In genomic region chr1:178960015-178960559, GRCm38 (mm10) we compare ENCODE assay signal across 8 mouse cellular contexts.
DNase-seq lines count a peak whose midpoint lies in the region; ATAC-seq and TF ChIP-seq lines count a peak whose summit lies in the region.

No protein-coding gene starts in this region.

- no peaks in the 10 kb centered on the region for H3K36me3 ChIP-seq in hindbrain, postnatal 0 days (ENCODE audit: insufficient read depth, low read length)

- no peak overlapping the region for H3K4me2 ChIP-seq in hindbrain, postnatal 0 days (ENCODE audit: low read depth, low read length)

- ATAC-seq in hindbrain, postnatal 0 days, result peak; percentile 75
- peak; percentile 77 for ATAC-seq in megakaryocyte, adult 5-6 weeks (ENCODE audit: poor library complexity, severe bottlenecking)
- no peak for ATAC-seq in activated CD4-positive, CD25-positive, alpha-beta regulatory T cell, adult 4 months

- no peaks in the 10 kb centered on the region for H3K9me3 ChIP-seq in hindbrain, postnatal 0 days (ENCODE audit: low read length)

- H3K27me3 ChIP-seq in hindbrain, postnatal 0 days (ENCODE audit: insufficient read depth, low read length), result no peaks in the 10 kb centered on the region

- no peaks in the 10 kb centered on the region for H3K4me1 ChIP-seq in hindbrain, postnatal 0 days (ENCODE audit: insufficient read depth, low read length)

- DNase-seq in adipocyte (ENCODE audit: low spot score), result peak; percentile 41
- peak; percentile 95 to 98 for DNase-seq in cerebellum, postnatal 10 days
- DNase-seq in frontal cortex, postnatal 10 days (ENCODE audit: low spot score in 2 of 2), result peak; percentile 49 to 77
- DNase-seq in hindbrain, postnatal 0 days (ENCODE audit: low spot score), result peak; percentile 95
- peak; percentile 71 to 72 for DNase-seq in layer of hippocampus, postnatal 36 days
- peak; percentile 96 for DNase-seq in right cerebral cortex, postnatal 14 days

- no peak overlapping the region for H3K9ac ChIP-seq in hindbrain, postnatal 0 days (replicated peaks; ENCODE audit: low read length)

- 51% methylated on average over 7 of the region's 7 CpGs for WGBS in hindbrain, postnatal 0 days

- peak; percentile 91 for TF ChIP-seq CTCF in hindbrain, postnatal 0 days (IDR thresholded peaks at IDR 0.05; ENCODE audit: low read depth)

- no peak overlapping the region for H3K27ac ChIP-seq in hindbrain, postnatal 0 days

- no peak overlapping the region for H3K4me3 ChIP-seq in hindbrain, postnatal 0 days (ENCODE audit: low read length)

Comparison
In these comparisons a context has a peak if more than half of its experiments do, and no peak if none do; other contexts are left out.
1. DNase-seq: peak in every context shown above with its lines; median percentile 96 in cerebellum, postnatal 10 days; 96 in right cerebral cortex, postnatal 14 days; 95 in hindbrain, postnatal 0 days; 72 in layer of hippocampus, postnatal 36 days; 63 in frontal cortex, postnatal 10 days; 41 in adipocyte.